Mouse (Mus musculus) brain, embryonic 14.5 days (tissue): Measurements from ENCODE around the gene F11r. TPM values are rescaled to one million over a fixed set of nuclear protein-coding genes. Genes with fewer than 3 reads are reported as not detected.

Experiments
- DNase-seq: peaks from one replicate; pipeline ENCODE4 v3.0.0-alpha.2; 2011; ENCODE audit warnings: low read depth
- CTCF ChIP-seq: fragments of 200-500 bp; IDR thresholded peaks from 2 replicates; pipeline ENCODE4 v1.5.1; 2012; ENCODE audit warnings: inconsistent platforms, mild to moderate bottlenecking, moderate library complexity, borderline replicate concordance; ENCODE audit not compliant: insufficient read depth, insufficient read length; ENCODE audit errors: extremely low read depth
- POLR2A ChIP-seq: fragments of 200-500 bp; IDR thresholded peaks from 2 replicates; pipeline ENCODE4 v1.6.1; 2012; ENCODE audit warnings: mild to moderate bottlenecking, inconsistent platforms, borderline replicate concordance; ENCODE audit not compliant: poor library complexity, insufficient read depth, insufficient read length, severe bottlenecking; ENCODE audit errors: extremely low read depth
- polyA plus RNA-seq: library from polyadenylated mRNA; depleted of rRNA; stranded (reverse); fragments of >200 nt; gene quantifications from 2 replicates; pipeline ENCODE4 v1.2.3, GENCODE M21; 2012; rRNA removed

F11r gene
- 3.9 and 7.3 TPM in 2 replicates for polyA plus RNA-seq

DNA sequence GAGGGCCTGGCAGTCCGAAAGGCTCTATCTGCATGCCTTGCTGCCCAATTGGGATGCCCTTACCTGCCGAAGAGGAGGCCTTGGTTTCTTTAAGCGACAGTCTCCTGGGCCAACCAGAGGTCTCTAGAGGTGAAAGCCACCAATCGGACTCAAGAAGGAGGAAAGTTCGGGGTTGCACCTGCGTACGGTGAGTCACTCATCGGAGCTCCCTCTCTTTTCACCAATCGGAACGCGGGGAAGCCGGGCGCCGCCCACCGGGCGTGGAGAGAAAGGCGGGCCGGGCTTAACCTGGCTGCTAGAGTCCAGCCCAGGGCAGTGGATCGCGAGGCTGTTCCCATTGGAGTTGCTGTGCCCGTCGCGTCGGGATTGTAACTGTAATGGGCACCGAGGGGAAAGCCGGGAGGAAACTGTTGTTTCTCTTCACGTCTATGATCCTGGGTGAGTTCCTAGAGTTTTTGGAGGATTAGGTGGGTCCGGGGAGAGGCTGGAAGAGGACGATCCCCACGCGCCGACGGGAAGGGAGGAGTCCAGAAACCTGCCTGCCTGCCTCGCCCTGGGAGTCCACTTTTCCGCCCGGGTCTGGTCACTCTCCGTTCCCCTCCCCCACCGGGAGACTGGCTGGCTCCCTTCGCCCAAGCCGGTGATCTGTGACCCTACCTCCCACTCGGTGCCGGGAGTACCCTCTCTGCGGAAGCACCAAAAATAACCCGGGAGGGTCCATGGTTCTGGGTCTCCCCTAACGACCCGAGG, at the start of gene F11r:
Gene F11r, plus strand, starts transcription at position 272 of the 750 bp plus-strand sequence.
- DNase-seq: peak; percentile 45
- TF ChIP-seq CTCF (peak; percentile 14; the same call in 1 of the 2 replicates), POLR2A (no peak)

DNA sequence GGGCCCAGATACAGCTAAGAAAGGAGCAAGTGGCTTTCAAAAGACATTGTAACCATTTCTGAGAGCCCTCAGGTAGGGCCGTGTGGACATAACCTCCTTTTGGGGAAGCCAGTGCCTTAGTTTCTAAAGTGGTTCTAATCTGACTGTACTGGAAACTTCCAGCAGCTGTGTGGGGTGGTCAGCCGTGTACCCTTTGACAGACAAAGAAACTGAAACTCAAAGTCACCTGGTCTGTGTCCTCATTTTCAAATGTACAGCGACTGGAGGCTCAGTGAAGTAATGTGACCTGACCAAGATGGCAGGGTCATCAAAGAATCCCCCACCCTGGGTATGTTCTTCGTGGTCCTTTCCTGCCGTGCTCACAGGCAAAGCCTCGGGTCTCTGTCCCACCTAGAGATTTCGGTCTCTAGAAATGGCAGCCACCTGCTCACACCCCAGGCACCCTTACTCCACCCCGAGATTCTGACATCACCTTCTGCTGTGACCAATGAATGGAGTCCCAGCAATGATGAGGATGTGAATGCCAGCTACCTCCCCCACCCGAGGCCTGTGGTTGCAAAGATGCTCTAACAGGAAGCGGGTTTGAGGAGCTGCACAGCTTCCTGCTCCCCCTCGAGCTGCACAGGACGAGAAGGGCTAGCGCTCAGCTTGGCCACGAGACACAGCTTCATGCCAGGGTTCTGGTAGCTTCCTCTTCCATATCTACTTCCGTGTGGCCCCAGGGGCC, 48.8 kb upstream of the F11r start, which contains the start of gene Arhgap30:
Gene Arhgap30, plus strand, starts transcription at position 579 of the 727 bp plus-strand sequence.
- TF ChIP-seq POLR2A (no peak), CTCF (no peak)
- DNase-seq: no peak

DNA sequence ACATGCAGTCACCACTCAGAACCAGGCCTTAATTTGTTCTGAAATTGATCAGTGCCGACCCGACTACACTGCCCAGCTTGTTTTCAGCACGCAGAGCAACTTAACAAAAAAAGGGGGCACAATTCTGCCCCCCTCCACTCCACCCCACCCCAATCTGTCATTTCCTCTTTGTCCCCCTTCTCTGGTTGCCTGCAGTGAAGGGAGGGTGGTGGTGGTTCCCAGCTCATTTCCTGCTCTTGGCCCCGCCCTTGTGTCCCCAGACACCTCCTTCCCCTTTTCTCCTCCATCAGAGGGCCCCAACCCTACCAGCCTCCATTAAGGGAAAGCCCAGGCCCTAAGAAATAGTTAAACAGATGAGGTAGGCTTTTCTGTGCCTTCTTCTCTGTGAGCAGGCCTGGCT, 47.2 kb upstream of the F11r start:
- TF ChIP-seq CTCF (no peak), POLR2A (no peak)
- DNase-seq: no peak

DNA sequence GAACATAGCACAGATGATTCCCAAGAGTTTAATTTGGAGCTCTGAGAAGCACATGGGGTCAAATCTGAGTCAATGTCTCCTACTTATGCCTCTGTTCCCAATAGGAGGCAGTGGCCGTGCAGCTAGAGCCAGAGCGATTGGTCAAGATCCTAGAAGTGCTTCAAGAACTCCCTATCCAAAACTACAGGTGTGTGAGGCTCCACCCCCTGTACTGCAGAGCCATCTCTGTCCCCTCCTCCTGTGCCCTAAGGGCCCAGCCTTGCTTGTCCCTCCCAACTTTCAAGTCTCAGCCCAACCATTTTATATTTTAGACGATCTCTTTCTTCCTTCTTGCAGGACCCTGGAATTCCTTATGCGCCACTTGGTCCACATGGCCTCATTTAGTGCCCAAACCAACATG, 35.5 kb upstream of the F11r start:
- DNase-seq: no peak
- TF ChIP-seq CTCF (no peak), POLR2A (no peak)

DNA sequence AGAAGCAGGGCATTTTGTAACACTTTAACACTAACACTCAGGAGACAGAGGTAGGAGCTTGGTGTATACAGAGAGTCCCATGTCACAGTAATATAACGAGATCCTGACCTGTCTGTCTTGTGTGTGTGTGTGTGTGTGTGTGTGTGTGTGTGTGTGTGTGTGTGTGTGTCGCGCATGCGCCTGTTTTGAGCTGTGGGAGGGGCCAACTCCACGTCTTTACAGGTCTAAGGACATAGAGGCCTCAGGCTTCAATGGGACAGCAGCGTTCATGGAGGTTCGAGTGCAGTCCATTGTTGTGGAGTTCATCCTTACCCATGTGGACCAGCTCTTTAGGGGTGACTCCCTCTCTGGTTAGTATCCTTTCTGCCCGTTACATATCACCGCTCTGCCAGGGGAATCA, 34.3 kb upstream of the F11r start:
- TF ChIP-seq CTCF: no peak
- no peak for TF ChIP-seq POLR2A
- no peak for DNase-seq

DNA sequence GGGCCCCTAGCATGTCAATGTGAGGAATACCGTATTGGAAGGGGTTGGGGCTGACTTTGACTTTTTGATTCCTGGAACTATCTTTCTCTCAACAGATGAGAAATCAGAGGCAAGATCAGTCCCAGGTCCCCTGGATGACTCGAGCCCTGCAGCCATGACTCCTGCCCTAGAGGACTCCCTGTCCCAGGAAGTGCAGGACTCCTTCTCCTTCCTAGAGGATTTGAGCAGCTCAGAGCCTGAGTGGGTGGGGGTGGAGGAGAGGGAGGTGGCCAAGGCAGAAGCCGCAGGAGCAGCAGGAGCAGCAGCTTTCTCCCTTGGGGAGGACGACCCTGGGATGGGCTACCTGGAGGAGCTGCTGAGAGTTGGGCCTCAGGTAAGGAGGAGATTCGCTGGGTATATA, 30.1 kb upstream of the F11r start:
- no peak for TF ChIP-seq CTCF
- no peak for TF ChIP-seq POLR2A
- DNase-seq: no peak

DNA sequence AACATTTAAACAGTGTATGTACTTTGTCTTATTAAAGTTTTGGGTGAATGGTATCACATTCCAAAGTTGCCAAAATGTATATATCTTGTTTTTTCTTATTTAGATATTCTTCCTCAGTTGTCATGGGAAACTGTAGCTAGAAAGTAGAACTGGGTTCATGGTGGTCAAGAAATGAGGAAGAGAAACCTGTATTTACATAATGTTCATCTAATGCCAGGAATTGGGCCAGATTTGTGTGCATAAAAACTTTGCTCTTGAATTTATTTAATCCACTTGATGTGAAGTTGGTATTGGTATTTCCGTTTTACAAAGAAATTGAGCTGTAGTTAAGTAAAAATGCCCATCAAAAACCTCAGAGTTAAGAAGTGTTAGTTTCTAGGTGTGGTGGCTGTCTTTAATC, 27.1 kb upstream of the F11r start:
- no peak for TF ChIP-seq POLR2A
- TF ChIP-seq CTCF: no peak
- DNase-seq: no peak

DNA sequence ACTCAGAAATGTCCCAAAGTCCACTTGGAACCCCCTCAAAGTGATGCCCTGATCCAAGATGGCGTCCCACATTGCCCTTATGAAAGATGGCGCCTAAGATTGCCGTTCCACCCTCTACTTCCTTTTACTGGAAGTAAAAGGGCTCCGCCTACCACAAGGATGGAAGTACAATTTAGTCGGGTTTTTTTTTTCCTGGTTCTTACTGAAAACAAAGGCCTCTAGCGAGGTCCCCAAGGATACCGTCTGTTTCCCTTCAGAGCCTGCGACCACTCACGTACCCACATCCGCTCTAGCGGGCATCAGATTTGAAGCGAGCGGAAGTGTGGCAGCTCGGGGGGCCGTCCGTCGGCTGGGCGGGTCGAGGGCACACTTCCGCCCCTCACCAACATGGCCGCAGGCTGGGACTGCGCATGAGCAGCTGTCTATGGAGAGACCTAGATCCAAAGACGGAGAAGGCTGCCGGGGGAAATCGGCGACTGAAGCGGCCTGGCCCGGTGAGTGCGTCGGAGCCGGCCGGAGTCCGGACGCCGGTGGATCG, 26.3 kb upstream of the F11r start, which contains the start of gene Usf1:
Gene Usf1, plus strand, starts transcription at position 367 of the 538 bp plus-strand sequence.
- DNase-seq: peak; percentile 99
- TF ChIP-seq POLR2A (peak; percentile 49; the same call in 1 of the 2 replicates), CTCF (no peak)

DNA sequence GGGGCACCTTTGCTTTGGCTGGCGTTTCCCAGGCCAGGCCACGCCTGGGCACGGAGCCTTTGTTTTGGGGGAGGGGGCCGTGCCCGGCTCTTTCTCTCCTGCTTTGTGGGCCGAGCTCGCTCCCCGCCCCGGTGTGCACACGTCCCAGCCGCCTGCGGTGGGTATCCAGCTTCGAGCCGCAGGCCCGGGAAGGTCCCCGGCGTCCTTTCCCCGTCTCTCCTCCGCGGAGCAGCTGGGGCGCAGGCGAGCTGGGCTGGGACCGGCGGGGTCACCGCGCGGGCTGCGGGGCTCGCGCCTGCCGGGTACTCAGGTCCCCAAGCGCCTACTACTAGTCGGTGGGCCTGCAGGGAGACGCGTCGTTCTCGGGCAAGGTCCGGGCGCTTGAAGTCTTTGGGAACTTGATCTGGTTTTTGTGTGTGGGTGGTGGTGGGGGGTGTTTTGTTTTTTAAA, 25.8 kb upstream of the F11r start:
- no peak for DNase-seq
- TF ChIP-seq POLR2A (no peak), CTCF (no peak)

DNA sequence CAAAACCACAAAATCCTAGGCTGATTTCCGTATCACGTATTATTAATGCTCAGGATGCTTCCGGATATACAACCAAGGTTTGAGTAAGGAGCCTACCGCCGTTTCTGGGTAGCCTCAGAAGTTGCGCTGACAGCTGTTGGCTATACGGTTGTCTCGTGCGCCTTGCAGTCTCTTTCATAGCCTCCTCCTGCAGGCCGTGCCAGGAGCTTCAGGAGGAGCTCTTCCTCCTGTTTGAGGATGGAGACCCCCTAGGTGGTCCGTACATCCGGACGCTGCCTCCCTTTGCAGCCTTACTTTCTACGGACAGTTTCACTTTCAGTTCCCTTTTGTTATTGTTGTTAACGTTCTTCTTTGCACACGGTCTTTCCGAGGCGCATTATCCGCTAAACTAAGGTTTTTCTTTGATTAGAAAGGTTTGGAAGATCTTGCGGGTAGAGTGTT, 25.3 kb upstream of the F11r start:
- peak; percentile 46; the same call in 1 of the 2 replicates for TF ChIP-seq CTCF
- TF ChIP-seq POLR2A: peak; percentile 33; the same call in 1 of the 2 replicates
- peak; percentile 88 for DNase-seq

DNA sequence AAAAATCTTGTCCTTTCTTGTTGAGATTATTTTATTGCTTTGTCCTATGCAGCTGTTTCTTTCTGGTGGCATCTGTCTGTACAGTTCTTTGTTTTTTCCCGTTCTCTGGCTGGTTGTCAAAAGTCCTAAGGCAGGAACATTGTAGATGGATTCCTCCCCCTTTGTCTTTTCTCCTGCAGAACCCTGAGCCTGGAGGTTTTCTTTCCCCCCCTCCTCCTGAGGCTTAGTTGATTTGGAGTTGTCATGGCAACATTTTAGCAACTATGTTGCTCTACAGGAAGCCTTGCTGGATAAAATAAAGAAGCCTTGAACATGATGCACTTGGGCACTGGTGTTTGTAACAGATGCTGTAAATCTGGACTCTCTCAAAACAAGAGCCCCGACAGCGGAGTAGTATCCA, 24.9 kb upstream of the F11r start:
- TF ChIP-seq CTCF (no peak), POLR2A (no peak)
- peak; percentile 91 for DNase-seq

DNA sequence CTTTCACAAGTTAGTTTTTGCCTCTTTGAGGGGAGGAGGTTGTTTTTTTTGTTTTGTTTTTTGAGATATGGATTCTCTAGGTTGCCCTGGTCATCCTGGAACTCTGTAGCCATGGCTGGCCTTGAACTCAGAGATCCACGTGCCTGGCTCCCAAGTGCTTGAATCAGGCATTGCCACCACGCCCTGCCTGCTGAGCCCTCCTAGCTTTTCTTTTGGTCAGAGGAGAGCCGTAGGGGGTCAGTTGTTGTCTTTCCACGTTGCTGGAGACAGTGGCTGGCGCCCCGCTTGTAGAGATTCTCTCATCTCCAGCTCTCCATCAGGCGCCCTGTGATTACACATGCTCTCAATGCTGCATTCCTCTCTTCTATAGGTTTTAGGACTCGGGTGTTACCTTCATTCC, 23.7 kb upstream of the F11r start:
- no peak for DNase-seq
- TF ChIP-seq POLR2A (no peak), CTCF (no peak)

DNA sequence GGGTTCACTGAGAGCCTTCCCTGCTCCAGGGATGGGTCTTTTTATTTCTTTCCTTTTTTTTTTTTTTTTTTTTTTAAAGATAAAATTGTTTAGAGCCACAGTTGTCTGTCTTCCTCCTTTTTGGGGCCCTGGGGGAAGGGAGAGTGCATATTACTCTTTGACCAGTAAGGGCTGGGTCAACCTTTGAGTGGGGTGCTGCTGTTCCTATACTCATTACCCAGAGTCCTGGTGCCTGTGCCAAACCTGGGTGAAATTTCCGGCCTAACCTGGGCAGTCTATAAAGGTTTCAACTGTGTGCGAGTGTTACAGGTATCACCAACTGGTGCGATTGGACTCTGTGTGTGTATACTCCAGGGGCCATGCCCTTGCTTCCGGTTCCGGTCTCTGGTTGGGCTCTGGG, 18.7 kb upstream of the F11r start, which contains the start of gene Tstd1:
Gene Tstd1, plus strand, starts transcription at position 213 of the 400 bp plus-strand sequence.
- no peak for TF ChIP-seq CTCF
- TF ChIP-seq POLR2A: no peak
- DNase-seq: no peak
